Mouse (Mus musculus): ENCODE measurements at regions not wholly inside any gene's neighbourhood (a gene's known extent, or its start where the extent isn't known, plus 50 kb on each side); places are given as distances from the start of the nearest gene placed in this dataset.

DNA sequence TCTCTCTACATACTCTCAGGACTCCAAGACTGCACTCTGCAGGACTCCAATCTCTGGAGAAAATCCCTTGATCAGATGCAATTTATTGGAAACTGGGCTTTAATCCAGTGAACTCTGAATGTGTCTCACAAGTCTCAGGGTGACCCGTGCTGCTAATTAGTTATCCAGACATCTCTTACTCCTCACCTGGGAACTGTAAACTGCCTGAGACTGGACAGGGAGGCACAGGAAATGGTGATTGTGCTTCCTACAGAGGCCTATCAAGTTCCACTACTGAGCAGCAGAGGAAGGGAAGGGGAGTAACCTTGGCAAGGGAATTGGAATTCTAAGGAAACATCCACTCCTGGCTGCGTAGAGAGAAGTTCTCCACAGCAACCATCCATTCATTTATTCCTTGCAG is 228.0 kb upstream of the Sgcd start:
- no peaks in the 10 kb centered on the region for H3K4me1 ChIP-seq (ENCODE audit: control insufficient read depth, insufficient read depth, low read length)
- H3K27ac ChIP-seq (ENCODE audit: insufficient read depth, low read length): no peak overlapping the region
- H3K4me3 ChIP-seq (ENCODE audit: insufficient read depth, low read length): no peak overlapping the region
- TF ChIP-seq POLR2A (IDR thresholded peaks at IDR 0.05; ENCODE audit: low read depth, low read length) (no peak), CTCF (IDR thresholded peaks at IDR 0.05; ENCODE audit: borderline replicate concordance, insufficient read depth, low read length) (no peak)

DNA sequence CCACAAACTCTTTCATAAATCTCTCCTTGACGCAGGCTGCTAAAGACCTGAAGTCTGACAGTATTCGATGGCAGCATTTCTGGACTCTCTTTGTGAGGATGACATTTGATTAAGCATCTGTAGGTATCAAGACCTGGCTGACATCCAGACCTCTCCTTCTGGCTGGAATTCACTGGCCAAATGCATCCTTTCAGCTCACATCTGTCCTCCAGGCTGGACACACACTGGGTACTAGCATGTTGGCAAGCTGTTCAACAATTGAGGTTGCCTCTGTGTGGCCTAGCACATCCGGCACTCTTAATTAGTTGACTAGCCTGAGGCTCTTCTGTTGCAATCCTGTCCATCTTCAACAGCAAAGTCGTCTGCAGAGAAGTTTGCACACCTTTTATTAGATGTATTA is 197.8 kb upstream of the Sgcd start:
- no peak for TF ChIP-seq POLR2A (IDR thresholded peaks at IDR 0.05; ENCODE audit: low read depth, low read length)
- TF ChIP-seq CTCF (IDR thresholded peaks at IDR 0.05; ENCODE audit: borderline replicate concordance, insufficient read depth, low read length): no peak
- no peak overlapping the region for H3K27ac ChIP-seq (ENCODE audit: insufficient read depth, low read length)
- H3K4me3 ChIP-seq (ENCODE audit: insufficient read depth, low read length): no peak overlapping the region

DNA sequence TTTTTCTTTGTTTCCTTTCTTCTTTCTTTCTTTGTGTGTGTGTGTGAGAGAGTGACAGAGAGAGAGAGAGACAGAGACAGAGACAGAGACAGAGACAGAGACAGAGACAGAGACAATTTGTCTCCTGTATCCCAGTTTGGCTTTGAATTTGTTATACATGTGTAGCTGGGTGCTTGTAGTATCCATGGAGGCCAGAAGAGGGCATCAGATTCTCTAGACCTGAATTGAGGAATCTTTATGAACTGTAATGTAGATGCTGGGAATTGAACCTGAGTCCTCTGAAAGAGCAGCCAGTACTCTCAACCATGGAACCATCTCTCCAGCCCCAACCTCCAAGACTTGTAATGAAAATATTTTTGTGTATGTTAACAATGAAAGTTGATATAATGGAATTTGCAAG is 190.2 kb upstream of the Sgcd start:
- TF ChIP-seq CTCF (IDR thresholded peaks at IDR 0.05; ENCODE audit: borderline replicate concordance, insufficient read depth, low read length) (no peak), POLR2A (IDR thresholded peaks at IDR 0.05; ENCODE audit: low read depth, low read length) (no peak)
- Histone ChIP-seq H3K4me3 (ENCODE audit: insufficient read depth, low read length) (no peak overlapping the region), H3K27ac (ENCODE audit: insufficient read depth, low read length) (no peak overlapping the region), H3K4me1 (ENCODE audit: control insufficient read depth, insufficient read depth, low read length) (no peaks in the 10 kb centered on the region)

More for the DNA sequence above, 197.8 kb upstream of the Sgcd start:
- H3K4me1 ChIP-seq (ENCODE audit: control insufficient read depth, insufficient read depth, low read length): no peaks in the 10 kb centered on the region

DNA sequence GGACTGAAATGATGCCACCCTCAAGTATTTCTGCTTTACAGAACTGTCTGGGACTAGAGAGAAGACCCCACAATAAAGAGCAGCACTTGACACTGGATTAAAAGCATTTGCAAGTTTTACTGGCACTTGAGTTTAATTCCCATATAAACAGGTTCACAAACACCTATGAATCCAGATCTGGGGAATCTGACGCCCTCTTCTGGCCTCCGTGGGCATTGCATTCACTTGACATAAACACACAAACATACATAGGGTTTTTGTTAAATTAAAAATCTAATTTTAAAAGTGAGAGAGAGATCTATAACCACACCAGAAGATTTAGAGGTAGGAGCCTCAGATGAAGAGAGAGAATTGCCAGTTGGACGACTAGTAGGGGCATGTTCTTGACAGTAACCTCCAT is 189.4 kb upstream of the Sgcd start:
- H3K4me1 ChIP-seq (ENCODE audit: control insufficient read depth, insufficient read depth, low read length): no peaks in the 10 kb centered on the region
- no peak overlapping the region for H3K4me3 ChIP-seq (ENCODE audit: insufficient read depth, low read length)
- no peak overlapping the region for H3K27ac ChIP-seq (ENCODE audit: insufficient read depth, low read length)
- no peak for TF ChIP-seq CTCF (IDR thresholded peaks at IDR 0.05; ENCODE audit: borderline replicate concordance, insufficient read depth, low read length)
- TF ChIP-seq POLR2A (IDR thresholded peaks at IDR 0.05; ENCODE audit: low read depth, low read length): no peak

DNA sequence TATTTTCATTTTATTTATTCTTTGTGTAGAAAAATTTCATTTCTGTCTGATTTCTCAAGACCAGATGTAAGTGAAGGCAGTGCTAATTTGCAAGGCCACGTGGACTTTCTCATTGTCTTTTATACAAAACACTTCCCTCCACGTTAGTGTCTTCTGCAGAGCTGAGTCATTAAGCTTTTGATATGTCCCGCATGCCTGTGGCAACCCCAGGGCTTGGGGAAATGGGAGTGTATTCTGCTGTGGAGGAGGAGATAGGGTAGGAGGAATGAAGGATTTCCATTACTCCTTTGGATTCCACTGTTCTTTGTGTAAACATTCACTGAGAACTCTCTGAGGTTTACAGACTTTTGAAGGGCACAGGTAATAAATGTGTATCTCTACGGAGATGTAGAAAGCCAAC is 187.7 kb upstream of the Sgcd start:
- Histone ChIP-seq H3K27ac (ENCODE audit: insufficient read depth, low read length) (no peak overlapping the region), H3K4me3 (ENCODE audit: insufficient read depth, low read length) (no peak overlapping the region), H3K4me1 (ENCODE audit: control insufficient read depth, insufficient read depth, low read length) (no peaks in the 10 kb centered on the region)
- TF ChIP-seq CTCF (IDR thresholded peaks at IDR 0.05; ENCODE audit: borderline replicate concordance, insufficient read depth, low read length): no peak
- no peak for TF ChIP-seq POLR2A (IDR thresholded peaks at IDR 0.05; ENCODE audit: low read depth, low read length)

DNA sequence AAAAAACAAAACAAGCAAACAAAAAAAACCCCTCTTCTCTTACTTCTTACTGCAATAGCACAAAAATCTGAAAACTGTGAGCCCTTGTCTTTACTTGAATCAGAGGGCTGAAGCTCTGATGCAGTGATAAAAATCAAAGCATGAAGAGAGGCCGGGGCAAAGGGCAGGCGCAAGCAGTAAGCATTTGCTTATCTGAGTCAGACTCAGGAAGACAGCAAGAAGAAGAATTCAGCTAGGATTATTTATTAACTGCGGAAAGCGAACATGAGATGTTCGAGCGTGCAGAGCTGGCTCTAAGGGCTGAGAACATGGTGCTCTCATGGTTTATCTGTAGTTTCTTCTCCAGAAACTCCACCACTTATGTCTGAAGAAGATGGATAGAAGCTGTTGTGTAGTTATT is 163.4 kb upstream of the Sgcd start:
- Histone ChIP-seq H3K27ac (ENCODE audit: insufficient read depth, low read length) (no peak overlapping the region), H3K4me3 (ENCODE audit: insufficient read depth, low read length) (no peak overlapping the region), H3K4me1 (ENCODE audit: control insufficient read depth, insufficient read depth, low read length) (no peaks in the 10 kb centered on the region)
- TF ChIP-seq CTCF (IDR thresholded peaks at IDR 0.05; ENCODE audit: borderline replicate concordance, insufficient read depth, low read length) (no peak), POLR2A (IDR thresholded peaks at IDR 0.05; ENCODE audit: low read depth, low read length) (no peak)

DNA sequence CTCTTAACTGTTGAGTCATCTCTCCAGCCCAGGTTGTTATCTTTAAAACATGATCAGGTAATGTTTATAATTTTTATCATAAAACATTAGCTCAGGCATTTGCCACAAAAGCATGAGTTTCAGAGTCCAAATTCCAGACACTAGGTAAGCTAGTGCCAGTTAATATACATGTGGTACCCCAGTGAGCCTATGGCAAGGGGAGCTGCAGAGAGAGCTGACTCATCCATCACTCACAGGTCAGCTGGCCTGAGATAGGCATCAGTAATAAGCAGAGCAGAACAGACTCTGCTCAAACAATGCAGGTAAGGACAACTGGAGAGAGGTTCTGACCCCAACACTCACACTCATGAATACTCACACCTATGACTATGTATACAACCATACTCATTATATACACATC is 144.6 kb upstream of the Sgcd start:
- TF ChIP-seq CTCF (IDR thresholded peaks at IDR 0.05; ENCODE audit: borderline replicate concordance, insufficient read depth, low read length) (no peak), POLR2A (IDR thresholded peaks at IDR 0.05; ENCODE audit: low read depth, low read length) (no peak)
- Histone ChIP-seq H3K4me3 (ENCODE audit: insufficient read depth, low read length) (no peak overlapping the region), H3K4me1 (ENCODE audit: control insufficient read depth, insufficient read depth, low read length) (no peaks in the 10 kb centered on the region), H3K27ac (ENCODE audit: insufficient read depth, low read length) (no peak overlapping the region)

DNA sequence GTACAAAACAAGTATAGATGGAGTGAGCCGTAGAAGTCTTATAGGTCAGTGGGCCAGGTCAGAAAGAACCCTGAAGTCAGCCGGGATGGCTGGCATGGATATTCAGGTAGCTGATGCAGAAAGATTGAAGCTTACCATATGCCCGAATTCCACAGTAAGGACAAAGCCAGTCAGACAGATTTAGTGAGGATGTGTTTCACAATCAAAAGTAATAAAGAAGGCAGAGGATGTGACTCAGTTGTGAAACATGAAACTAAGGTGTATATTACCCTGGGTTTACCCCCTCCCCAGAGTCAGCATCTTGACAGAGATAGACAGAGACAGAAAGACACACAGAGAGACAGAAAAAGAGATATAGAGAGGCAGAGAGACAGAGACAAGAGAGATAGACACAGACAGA is 109.3 kb upstream of the Sgcd start:
- peak overlapping the region; percentile 37 for H3K27ac ChIP-seq (ENCODE audit: insufficient read depth, low read length)
- peaks cover 8% of the 10 kb centered on the region; the same call in 1 of the 2 replicates for H3K4me1 ChIP-seq (ENCODE audit: control insufficient read depth, insufficient read depth, low read length)
- TF ChIP-seq CTCF (IDR thresholded peaks at IDR 0.05; ENCODE audit: borderline replicate concordance, insufficient read depth, low read length) (no peak), POLR2A (IDR thresholded peaks at IDR 0.05; ENCODE audit: low read depth, low read length) (no peak)
- no peak overlapping the region for H3K4me3 ChIP-seq (ENCODE audit: insufficient read depth, low read length)

DNA sequence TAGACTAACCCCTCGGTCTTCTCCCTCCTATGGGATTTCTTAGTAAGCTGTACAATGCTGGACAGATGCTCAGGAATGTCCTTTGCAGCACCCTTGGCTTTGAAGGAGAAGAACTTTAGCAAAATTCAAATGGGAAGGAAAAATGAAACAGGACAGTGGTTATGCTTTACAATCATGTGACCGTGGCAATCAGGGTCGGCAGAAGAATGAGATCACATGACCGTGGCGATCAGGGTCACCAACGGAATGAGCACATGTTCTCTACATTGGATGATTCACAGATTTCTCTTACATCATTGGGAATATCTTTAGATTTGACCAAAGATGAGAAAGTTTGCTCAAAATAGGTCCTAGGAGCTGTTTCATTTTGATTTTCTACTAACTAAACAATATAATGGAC is 108.7 kb upstream of the Sgcd start:
- Histone ChIP-seq H3K27ac (ENCODE audit: insufficient read depth, low read length) (0 out of 2 replicates have a peak overlapping the region, but pooled peaks have one; percentile 8), H3K4me1 (ENCODE audit: control insufficient read depth, insufficient read depth, low read length) (peaks cover 8% of the 10 kb centered on the region; the same call in 1 of the 2 replicates), H3K4me3 (ENCODE audit: insufficient read depth, low read length) (no peak overlapping the region)
- TF ChIP-seq CTCF (IDR thresholded peaks at IDR 0.05; ENCODE audit: borderline replicate concordance, insufficient read depth, low read length): no peak
- TF ChIP-seq POLR2A (IDR thresholded peaks at IDR 0.05; ENCODE audit: low read depth, low read length): no peak

DNA sequence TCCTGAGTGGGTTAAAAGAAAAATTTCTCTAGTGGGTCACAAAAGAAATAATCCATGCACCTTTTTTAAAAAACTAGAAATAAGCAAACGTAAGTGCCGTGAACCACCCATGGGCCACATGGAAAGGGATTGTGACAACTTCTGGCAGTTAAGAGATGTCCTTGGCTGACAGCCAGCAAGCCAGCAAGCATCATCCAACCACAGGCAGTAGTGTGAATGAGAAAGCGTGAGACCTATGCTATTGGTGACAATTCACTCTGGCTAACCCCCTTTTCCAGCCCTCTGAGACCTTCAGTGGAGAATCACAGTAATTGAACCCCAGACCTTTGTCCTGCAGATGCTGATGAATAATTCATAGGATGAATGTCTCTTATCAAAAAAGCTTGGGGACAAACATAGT is 78.3 kb upstream of the Sgcd start:
- Histone ChIP-seq H3K4me1 (ENCODE audit: control insufficient read depth, insufficient read depth, low read length) (no peaks in the 10 kb centered on the region), H3K4me3 (ENCODE audit: insufficient read depth, low read length) (no peak overlapping the region), H3K27ac (ENCODE audit: insufficient read depth, low read length) (no peak overlapping the region)
- TF ChIP-seq POLR2A (IDR thresholded peaks at IDR 0.05; ENCODE audit: low read depth, low read length) (no peak), CTCF (IDR thresholded peaks at IDR 0.05; ENCODE audit: borderline replicate concordance, insufficient read depth, low read length) (no peak)

DNA sequence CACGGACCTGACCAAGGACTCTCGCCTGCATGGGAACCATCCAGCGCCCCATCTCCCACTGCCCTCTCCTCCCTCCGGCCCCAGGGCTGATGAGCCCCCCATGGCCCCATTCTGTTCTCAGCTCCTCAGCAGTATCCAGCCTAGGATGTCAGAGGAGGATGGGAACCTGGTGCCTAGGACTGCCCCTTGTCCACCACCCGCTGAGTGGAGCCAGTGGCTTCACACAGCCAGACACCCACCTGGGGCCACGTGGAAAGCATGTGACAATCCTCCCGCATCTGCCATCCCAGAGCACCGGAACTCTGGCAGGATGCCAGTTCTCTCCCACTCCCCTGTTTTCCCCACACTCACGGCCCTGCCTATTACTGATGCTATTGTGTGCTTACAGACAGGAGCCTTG is 75.0 kb upstream of the Sgcd start:
- Histone ChIP-seq H3K4me1 (ENCODE audit: control insufficient read depth, insufficient read depth, low read length) (no peaks in the 10 kb centered on the region), H3K4me3 (ENCODE audit: insufficient read depth, low read length) (no peak overlapping the region), H3K27ac (ENCODE audit: insufficient read depth, low read length) (no peak overlapping the region)
- no peak for TF ChIP-seq POLR2A (IDR thresholded peaks at IDR 0.05; ENCODE audit: low read depth, low read length)
- no peak for TF ChIP-seq CTCF (IDR thresholded peaks at IDR 0.05; ENCODE audit: borderline replicate concordance, insufficient read depth, low read length)

Data from embryonic fibroblast, embryonic 13.5 days (primary cell).